Mouse (Mus musculus): ENCODE data around the gene Ubr4. TPM values are rescaled to one million over a fixed set of nuclear protein-coding genes. Genes with fewer than 3 reads are reported as not detected.
"Not testable (repeated sequence)": the region's sequence is repeated elsewhere in the genome, so short reads cannot be mapped to it uniquely, and the experiment has no call there.

The Ubr4 gene
- total RNA-seq, 2 experiments from 2014 or later: 94.7 to 125 TPM

DNA sequence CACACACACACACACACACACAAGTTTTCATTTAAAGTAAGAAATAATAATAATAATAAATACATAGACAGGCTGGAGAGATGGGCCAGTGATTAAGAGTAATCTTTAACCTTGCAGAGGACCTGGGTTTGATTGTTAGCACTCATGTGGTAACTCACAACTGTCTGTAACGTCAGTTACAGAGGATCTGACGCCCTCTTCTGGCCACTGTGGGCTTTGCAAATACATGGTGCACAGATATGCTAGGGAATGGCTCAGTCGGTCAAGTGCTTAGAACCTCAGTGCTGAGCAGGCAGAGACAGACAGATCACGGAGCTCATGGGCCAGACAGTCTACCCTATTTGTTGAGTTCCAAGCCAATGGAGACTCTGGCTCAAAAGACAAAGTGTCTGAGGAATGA, 153.3 kb downstream of the Ubr4 start:
- Histone ChIP-seq H3K27ac (no peak overlapping the region), H3K4me3 (no peak overlapping the region)
- intact Hi-C loops (cut with DNase I): no loop called here
- no peak for DNase-seq
- no peak for TF ChIP-seq CTCF (IDR thresholded peaks at IDR 0.05)

GRCm38 (mm10) chr4:139506727-139507126, 154.3 kb downstream of the Ubr4 start:
- Histone ChIP-seq H3K4me3 (no peak overlapping the region), H3K27ac (no peak overlapping the region)
- no peak for TF ChIP-seq CTCF (IDR thresholded peaks at IDR 0.05)
- DNase-seq: no peak
- intact Hi-C loops (cut with DNase I): no loop called here

GRCm38 (mm10) chr4:139509069-139509468, 156.7 kb downstream of the Ubr4 start:
- DNase-seq: no peak
- Histone ChIP-seq H3K27ac (no peak overlapping the region), H3K4me3 (no peak overlapping the region)
- TF ChIP-seq CTCF (IDR thresholded peaks at IDR 0.05): no peak
- intact Hi-C loops (cut with DNase I): no loop called here

GRCm38 (mm10) chr4:139511557-139511956, 159.1 kb downstream of the Ubr4 start:
- DNase-seq: no peak
- intact Hi-C loops (cut with DNase I): no loop called here
- Histone ChIP-seq H3K4me3 (no peak overlapping the region), H3K27ac (no peak overlapping the region)
- no peak for TF ChIP-seq CTCF (IDR thresholded peaks at IDR 0.05)

- intact Hi-C loops (cut with DNase I): no loop called here
- TF ChIP-seq CTCF (IDR thresholded peaks at IDR 0.05): no peak
These were observed 160.6 kb downstream of the Ubr4 start for GRCm38 (mm10) chr4:139512985-139513384.

GRCm38 (mm10) chr4:139519221-139519620, 166.8 kb downstream of the Ubr4 start:
- TF ChIP-seq CTCF (IDR thresholded peaks at IDR 0.05): no peak
- DNase-seq: no peak
- H3K27ac ChIP-seq: no peak overlapping the region
- no peak overlapping the region for H3K4me3 ChIP-seq
- intact Hi-C loops (cut with DNase I): no loop called here

More at GRCm38 (mm10) chr4:139512985-139513384, 160.6 kb downstream of the Ubr4 start:
- no peak overlapping the region for H3K4me3 ChIP-seq
- no peak for DNase-seq
- no peak overlapping the region for H3K27ac ChIP-seq

GRCm38 (mm10) chr4:139521926-139522325, 169.5 kb downstream of the Ubr4 start:
- no peak for DNase-seq
- Histone ChIP-seq H3K27ac (no peak overlapping the region), H3K4me3 (no peak overlapping the region)
- intact Hi-C loops (cut with DNase I): no loop called here
- no peak for TF ChIP-seq CTCF (IDR thresholded peaks at IDR 0.05)

- no peak for TF ChIP-seq CTCF (IDR thresholded peaks at IDR 0.05)
- intact Hi-C loops (cut with DNase I): no loop called here
- Histone ChIP-seq H3K4me3 (no peak overlapping the region), H3K27ac (no peak overlapping the region)
- DNase-seq: no peak
These were observed 174.1 kb downstream of the Ubr4 start for GRCm38 (mm10) chr4:139526475-139526874.

DNA sequence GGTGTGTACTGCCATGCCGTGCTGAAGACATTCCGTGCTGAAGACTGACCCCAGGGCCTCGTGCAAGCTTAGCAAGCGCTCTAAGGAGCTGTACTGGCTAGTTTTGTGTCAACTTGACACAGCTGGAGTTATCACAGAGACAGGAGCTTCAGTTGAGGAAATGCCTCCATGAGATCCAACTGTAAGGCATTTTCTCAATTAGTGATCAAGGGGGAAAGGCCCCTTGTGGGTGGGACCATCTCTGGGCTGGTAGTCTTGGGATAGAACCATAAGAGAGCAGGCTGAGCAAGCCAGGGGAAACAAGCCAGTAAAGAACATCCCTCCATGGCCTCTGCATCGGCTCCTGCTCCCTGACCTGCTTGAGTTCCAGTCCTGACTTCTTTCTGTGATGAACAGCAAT, 177.8 kb downstream of the Ubr4 start, which contains the start of gene Iffo2:
Gene Iffo2 (plus strand): TSS at position 301 of the 400 bp plus-strand sequence.
- H3K27ac ChIP-seq; intact Hi-C loops (cut with DNase I); DNase-seq; H3K4me3 ChIP-seq: not testable (repeated sequence)

DNA sequence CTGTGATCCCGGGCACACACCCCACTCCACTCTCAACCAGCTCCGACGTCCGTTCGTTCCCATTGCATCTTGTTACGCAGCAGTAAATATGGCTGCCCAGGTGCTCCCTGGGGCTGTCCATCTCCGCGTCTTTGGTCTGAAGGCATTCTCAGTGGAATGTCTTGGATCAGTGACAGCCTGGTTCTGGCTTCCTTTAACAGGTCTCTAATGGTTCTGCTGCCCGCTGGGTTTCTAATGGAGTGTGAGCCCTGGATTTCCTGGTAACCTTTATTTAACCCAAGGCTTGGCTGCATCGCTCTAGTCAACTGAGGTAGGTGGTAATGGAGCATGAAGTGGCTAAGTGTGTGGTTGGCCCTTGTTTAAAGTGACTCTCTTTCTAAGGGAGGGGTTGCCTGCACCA, 179.7 kb downstream of the Ubr4 start:
- Histone ChIP-seq H3K4me3 (no peak overlapping the region), H3K27ac (no peak overlapping the region)
- DNase-seq: no peak
- intact Hi-C loops (cut with DNase I): no loop called here
- no peak for TF ChIP-seq CTCF (IDR thresholded peaks at IDR 0.05)

- Histone ChIP-seq H3K27ac (no peak overlapping the region), H3K4me3 (no peak overlapping the region)
- peak; percentile 33 for DNase-seq
- intact Hi-C loops (cut with DNase I): no loop called here
- no peak for TF ChIP-seq CTCF (IDR thresholded peaks at IDR 0.05)
These were observed 182.8 kb downstream of the Ubr4 start for GRCm38 (mm10) chr4:139535127-139535695.

GRCm38 (mm10) chr4:139535719-139536118, 183.3 kb downstream of the Ubr4 start:
- no peak overlapping the region for H3K4me3 ChIP-seq
- DNase-seq: no peak
- H3K27ac ChIP-seq: no peak overlapping the region
- intact Hi-C loops (cut with DNase I): no loop called here
- TF ChIP-seq CTCF (IDR thresholded peaks at IDR 0.05): no peak

DNA sequence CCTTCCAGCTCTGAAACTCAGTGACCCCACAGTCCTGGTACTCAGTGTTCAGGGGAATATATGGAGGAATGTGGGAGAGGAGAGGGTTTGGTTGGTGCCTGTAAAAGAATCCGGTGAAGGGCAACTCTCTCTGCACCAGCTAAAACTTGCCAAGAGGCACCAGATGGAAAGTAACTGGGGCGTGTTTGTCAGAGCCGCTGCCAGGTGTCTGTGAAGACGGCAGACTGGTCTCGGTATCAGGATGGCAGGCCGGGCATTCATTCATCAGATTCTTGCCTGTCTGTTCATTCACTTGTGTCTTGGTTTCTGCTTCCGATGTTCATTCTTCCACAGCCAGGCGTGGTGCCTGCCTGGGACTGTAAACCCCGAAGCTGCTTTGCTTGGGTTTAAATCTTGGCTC, 184.3 kb downstream of the Ubr4 start:
- DNase-seq: no peak
- intact Hi-C loops (cut with DNase I): no loop called here
- Histone ChIP-seq H3K27ac (no peak overlapping the region), H3K4me3 (no peak overlapping the region)
- no peak for TF ChIP-seq CTCF (IDR thresholded peaks at IDR 0.05)

Small RNA genes within 50 kb of the gene (microRNA-seq; reads per million reads assigned to microRNA genes)
- gene Gm24245: not detected
- not detected for gene Gm25732

Other genes starting within 250 kb of the Ubr4 start
- 100 to 1,000 TPM; 304 to 430 TPM for gene Minos1, start 221.5 kb upstream of the Ubr4 start, total RNA-seq (2021)
- gene Capzb, start 159.7 kb upstream of the Ubr4 start, total RNA-seq (2021): 100 to 1,000 TPM; 444 to 499 TPM
- gene Pqlc2, start 41.9 kb upstream of the Ubr4 start, total RNA-seq (2021): 1 to 10 TPM; 4.9 to 7.2 TPM
- 10 to 100 TPM; 31.2 to 34.7 TPM for gene Akr7a5, start 41.9 kb upstream of the Ubr4 start, total RNA-seq (2021)
- gene Mrto4, start within 50 bp of the Ubr4 start, total RNA-seq (2021): 10 to 100 TPM; 34.9 to 35.7 TPM
- 10 to 100 TPM; 29.1 to 32.6 TPM for gene Emc1, start within 50 bp of the Ubr4 start, total RNA-seq (2021)
- 1 to 10 TPM; 2.1 to 2.5 TPM for gene Iffo2, start 177.9 kb downstream of the Ubr4 start, total RNA-seq (2021)

Measured in gastrocnemius, adult 2 months (tissue).